Mouse (Mus musculus) embryonic fibroblast, embryonic 13.5 days (primary cell): ENCODE measurements at regions not wholly inside any gene's neighbourhood (a gene's known extent, or its start where the extent isn't known, plus 50 kb on each side); places are given as distances from the start of the nearest gene placed in this dataset.

Experiments
- H3K27ac ChIP-seq: 2 replicates; pipeline ENCODE4 v1.5.1; 2012; ENCODE audit warnings: low read length, control low read depth, inconsistent platforms; ENCODE audit not compliant: insufficient read depth
- H3K4me1 ChIP-seq: 2 replicates; pipeline ENCODE4 v1.6.1; 2011; ENCODE audit warnings: low read length; ENCODE audit not compliant: control insufficient read depth, insufficient read depth
- H3K4me3 ChIP-seq: 2 replicates; pipeline ENCODE4 v1.5.1; 2011; ENCODE audit warnings: mild to moderate bottlenecking, control low read depth, low read length; ENCODE audit not compliant: insufficient read depth
- CTCF ChIP-seq: IDR thresholded peaks from 2 replicates; pipeline ENCODE4 v1.5.1; 2011; ENCODE audit warnings: mild to moderate bottlenecking, control low read depth, low read length, moderate library complexity, borderline replicate concordance; ENCODE audit not compliant: insufficient read depth
- POLR2A ChIP-seq: IDR thresholded peaks from 2 replicates; pipeline ENCODE4 v1.6.1; 2011; ENCODE audit warnings: low read depth, mild to moderate bottlenecking, control low read depth, low read length, moderate library complexity

GRCm38 (mm10) chr17:85932360-85933132, 212.4 kb downstream of the Srbd1 start:
- TF ChIP-seq CTCF (no peak), POLR2A (no peak)
- Histone ChIP-seq H3K27ac (no peak overlapping the region), H3K4me3 (no peak overlapping the region), H3K4me1 (no peaks in the 10 kb centered on the region)

DNA sequence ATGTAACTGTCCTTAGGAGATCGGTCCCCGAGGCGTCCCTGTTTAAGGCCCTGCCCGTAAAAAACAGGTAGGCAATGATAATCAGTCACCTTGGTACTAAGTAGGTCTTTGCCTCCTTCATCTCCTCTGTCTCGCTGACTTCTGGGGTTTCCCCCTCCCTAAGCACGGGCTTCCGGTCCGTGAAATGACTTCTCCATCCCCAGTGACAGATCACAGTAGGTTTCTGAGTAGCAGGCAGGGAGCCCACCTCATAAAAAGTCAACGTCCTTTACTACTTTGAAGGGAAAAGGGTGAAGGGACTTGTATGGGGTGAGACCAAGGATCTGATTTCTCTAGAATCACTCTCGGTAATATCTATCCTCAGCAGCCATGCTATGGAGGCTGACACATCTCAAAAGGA, 213.0 kb downstream of the Srbd1 start:
- TF ChIP-seq CTCF, result no peak
- no peak for TF ChIP-seq POLR2A
- no peaks in the 10 kb centered on the region for H3K4me1 ChIP-seq
- H3K27ac ChIP-seq, result no peak overlapping the region
- no peak overlapping the region for H3K4me3 ChIP-seq

- TF ChIP-seq POLR2A, result no peak
- no peak for TF ChIP-seq CTCF
- no peaks in the 10 kb centered on the region for H3K4me1 ChIP-seq
- H3K27ac ChIP-seq, result no peak overlapping the region
- H3K4me3 ChIP-seq, result no peak overlapping the region
Observed at GRCm38 (mm10) chr17:85930789-85931188, 214.2 kb downstream of the Srbd1 start.

DNA sequence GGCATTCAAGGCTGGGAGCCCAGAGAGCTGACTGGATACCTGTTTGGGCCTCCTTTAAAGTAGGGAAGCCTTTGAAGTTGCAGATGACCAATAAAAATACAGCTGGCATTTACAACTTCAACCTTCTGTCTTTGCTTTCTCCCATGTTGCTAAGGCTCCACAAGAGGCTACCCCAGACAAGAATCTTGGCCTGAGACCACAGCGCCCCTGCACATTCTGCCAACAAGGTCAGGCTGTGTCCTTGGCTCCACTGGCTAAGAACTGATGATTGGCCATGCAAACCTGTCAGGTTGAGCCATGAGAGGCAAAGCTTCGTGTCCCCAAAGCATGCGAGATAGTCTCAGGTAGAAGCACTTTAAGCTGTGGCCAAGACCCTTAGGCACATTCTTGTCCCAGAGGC, 214.6 kb downstream of the Srbd1 start:
- no peak overlapping the region for H3K27ac ChIP-seq
- no peaks in the 10 kb centered on the region for H3K4me1 ChIP-seq
- TF ChIP-seq CTCF, result no peak
- no peak for TF ChIP-seq POLR2A
- H3K4me3 ChIP-seq, result no peak overlapping the region

GRCm38 (mm10) chr17:85929699-85930286, 215.2 kb downstream of the Srbd1 start:
- Histone ChIP-seq H3K4me3 (no peak overlapping the region), H3K27ac (no peak overlapping the region), H3K4me1 (no peaks in the 10 kb centered on the region)
- TF ChIP-seq CTCF, result no peak
- no peak for TF ChIP-seq POLR2A

DNA sequence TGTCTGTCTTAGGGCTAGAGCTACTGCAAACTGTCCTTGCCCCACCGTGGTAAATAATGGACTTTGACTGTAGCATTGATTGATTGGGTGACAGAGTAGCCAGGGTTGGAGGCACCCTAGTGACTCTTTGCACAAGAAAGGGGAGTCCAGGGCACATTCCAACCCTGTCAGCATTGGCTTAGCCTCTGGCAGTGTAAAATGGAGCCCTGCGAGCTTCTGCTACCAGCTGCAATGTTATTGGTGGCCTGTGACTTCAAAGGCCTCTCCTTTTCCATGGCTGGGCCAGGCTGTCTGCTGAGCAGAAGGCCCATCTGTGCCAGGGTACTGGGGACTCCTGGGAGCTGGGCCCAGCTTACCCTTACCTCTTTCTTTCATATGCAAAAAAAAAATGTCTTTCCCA, 216.4 kb downstream of the Srbd1 start:
- TF ChIP-seq POLR2A (no peak), CTCF (no peak)
- H3K27ac ChIP-seq, result no peak overlapping the region
- no peaks in the 10 kb centered on the region for H3K4me1 ChIP-seq
- H3K4me3 ChIP-seq, result no peak overlapping the region

DNA sequence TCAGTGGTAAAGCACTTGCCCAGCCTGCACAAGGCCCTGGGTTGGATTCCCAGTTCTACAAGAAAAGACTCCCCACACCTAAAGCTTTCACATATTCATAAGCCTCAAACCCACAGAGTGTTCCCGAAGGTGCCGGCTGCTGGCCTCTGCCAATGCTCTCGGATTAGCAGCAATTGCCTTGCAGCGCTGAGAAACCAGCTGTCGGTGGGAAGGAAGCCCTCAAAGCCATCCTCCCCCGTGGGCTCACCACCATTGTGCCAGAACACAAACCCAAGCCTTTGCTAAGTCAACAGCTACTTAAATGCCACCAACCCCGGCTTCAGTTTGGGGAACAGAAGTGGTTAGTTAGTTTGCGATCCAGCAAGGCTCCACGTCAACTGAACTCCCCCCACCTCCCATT, 217.7 kb downstream of the Srbd1 start:
- Histone ChIP-seq H3K4me3 (no peak overlapping the region), H3K27ac (no peak overlapping the region), H3K4me1 (no peaks in the 10 kb centered on the region)
- no peak for TF ChIP-seq POLR2A
- TF ChIP-seq CTCF, result no peak

DNA sequence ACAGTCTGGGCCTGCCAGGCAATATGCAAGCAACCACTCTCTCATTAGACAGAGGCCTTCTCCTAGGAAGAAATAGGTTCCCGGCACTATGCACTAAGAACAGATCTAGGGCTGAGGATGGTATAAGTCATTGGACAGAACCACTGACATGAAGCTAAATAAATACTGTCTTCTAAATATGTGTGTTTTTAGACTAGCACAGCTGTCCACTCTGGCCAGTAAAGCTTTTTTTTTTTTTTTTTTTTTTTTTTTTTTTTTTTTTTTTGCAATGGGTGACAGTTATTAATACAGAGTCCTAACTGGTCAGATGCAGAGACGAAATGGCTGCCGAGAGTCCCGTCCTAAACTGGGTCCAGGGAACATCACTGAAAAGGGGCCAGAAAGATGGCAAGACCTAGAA, 218.9 kb downstream of the Srbd1 start:
- H3K27ac ChIP-seq, result no peak overlapping the region
- no peaks in the 10 kb centered on the region for H3K4me1 ChIP-seq
- TF ChIP-seq POLR2A (no peak), CTCF (no peak)
- no peak overlapping the region for H3K4me3 ChIP-seq

DNA sequence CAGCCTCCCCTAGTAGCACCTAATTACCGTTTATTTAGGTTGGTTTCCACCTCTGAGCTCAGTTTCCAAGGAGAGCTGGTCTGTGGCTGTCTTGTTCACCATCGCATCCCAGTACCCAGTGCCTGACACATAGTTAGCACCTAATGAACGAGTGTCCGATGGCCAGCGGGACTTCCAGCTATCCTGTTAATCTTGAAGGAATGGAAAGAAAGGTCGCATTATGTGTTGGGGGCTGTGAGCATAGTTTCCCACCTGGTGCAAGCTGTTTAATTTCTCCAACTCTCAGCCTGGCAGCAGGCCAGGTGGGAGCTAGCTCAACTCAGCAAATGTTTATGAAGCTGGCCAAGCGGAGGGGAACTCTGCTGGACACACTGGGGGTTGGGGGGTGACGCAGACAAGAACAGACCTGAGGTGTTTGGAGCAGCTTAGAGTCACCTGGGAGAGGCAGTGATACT, 223.7 kb downstream of the Srbd1 start:
- no peak overlapping the region for H3K4me3 ChIP-seq
- no peaks in the 10 kb centered on the region for H3K4me1 ChIP-seq
- H3K27ac ChIP-seq, result no peak overlapping the region
- no peak for TF ChIP-seq CTCF
- TF ChIP-seq POLR2A, result no peak

GRCm38 (mm10) chr17:85919868-85920267, 225.1 kb downstream of the Srbd1 start:
- Histone ChIP-seq H3K4me3 (no peak overlapping the region), H3K4me1 (no peaks in the 10 kb centered on the region), H3K27ac (no peak overlapping the region)
- no peak for TF ChIP-seq CTCF
- no peak for TF ChIP-seq POLR2A

DNA sequence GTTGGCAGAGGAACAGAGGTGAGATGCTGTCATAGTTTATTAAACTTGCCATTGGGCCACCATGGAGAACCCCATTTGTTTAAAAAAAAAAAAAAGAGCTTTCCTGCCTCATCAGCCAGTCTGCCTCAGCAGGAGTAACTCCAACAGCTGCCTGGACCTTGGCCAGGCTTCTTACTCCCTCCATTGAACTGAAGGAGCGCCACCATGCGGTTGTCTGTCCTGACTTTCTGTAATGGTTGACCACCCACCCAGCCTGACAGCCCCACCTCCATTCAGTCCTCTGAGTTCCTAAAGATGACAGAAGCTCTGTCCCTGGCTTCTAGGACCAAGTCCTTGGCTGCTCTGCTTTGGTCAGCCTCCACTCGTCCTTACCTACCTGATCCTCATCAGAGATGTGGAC, 227.8 kb upstream of the Six2 start:
- TF ChIP-seq CTCF, result no peak
- H3K4me1 ChIP-seq, result no peaks in the 10 kb centered on the region
- H3K4me3 ChIP-seq, result no peak overlapping the region
- H3K27ac ChIP-seq, result no peak overlapping the region
